Mouse (Mus musculus) v-Abl transformed pro-B cells (cell line): ENCODE data around the gene Lrrc74a.

Source experiments
- in situ Hi-C, 2 experiments: fragments of 400-800 bp; cut with MboI; formaldehyde crosslinking; loops; one replicate each; pipeline ENCODE4 v1.15.1; 2025; ENCODE audit not compliant: unreplicated experiment in 2 of 2

Gene Lrrc74a

GRCm38 (mm10) chr12:86779206-86779989 lies 45.2 kb downstream of the Lrrc74a start:
- in situ Hi-C loops: loop anchor here in 1 of 2 experiments (10.0 kb wide), 1 partner anchor 145 kb away; no protein-coding TSS in a partner anchor

GRCm38 (mm10) chr12:86781654-86782202 lies 47.6 kb downstream of the Lrrc74a start:
- in situ Hi-C loops: no loop called here

- in situ Hi-C loops: no loop called here
Observed at GRCm38 (mm10) chr12:86786149-86787019, 52.2 kb downstream of the Lrrc74a start.

- in situ Hi-C loops: no loop called here
Observed at GRCm38 (mm10) chr12:86787020-86787553, 52.9 kb downstream of the Lrrc74a start.

- in situ Hi-C loops: loop anchor here in 1 of 2 experiments (5.0 kb wide), 1 partner anchor 117 kb away; no protein-coding TSS in a partner anchor
Observed at GRCm38 (mm10) chr12:86790100-86790848, 56.1 kb downstream of the Lrrc74a start.

GRCm38 (mm10) chr12:86790849-86791127 lies 56.6 kb downstream of the Lrrc74a start:
- in situ Hi-C loops: loop anchor here in 1 of 2 experiments (5.0 kb wide), 1 partner anchor 117 kb away; no protein-coding TSS in a partner anchor

- in situ Hi-C loops: loop anchor here in 1 of 2 experiments (5.0 kb wide), 1 partner anchor 115 kb away; no protein-coding TSS in a partner anchor
Observed at GRCm38 (mm10) chr12:86791987-86792386, 57.8 kb downstream of the Lrrc74a start.

- in situ Hi-C loops: loop anchor here in 1 of 2 experiments (5.0 kb wide), 1 partner anchor 113 kb away; no protein-coding TSS in a partner anchor
Observed at GRCm38 (mm10) chr12:86793830-86794229, 59.7 kb downstream of the Lrrc74a start.

GRCm38 (mm10) chr12:86794331-86794730 lies 60.2 kb downstream of the Lrrc74a start:
- in situ Hi-C loops: loop anchor here in 1 of 2 experiments (5.0 kb wide), 1 partner anchor 113 kb away; no protein-coding TSS in a partner anchor

GRCm38 (mm10) chr12:86795076-86795837 lies 61.1 kb downstream of the Lrrc74a start:
- in situ Hi-C loops: loop anchor here in 1 of 2 experiments (5.0 kb wide), 2 partner anchors 37 to 112 kb away; no protein-coding TSS in a partner anchor

- in situ Hi-C loops: loop anchor here in 1 of 2 experiments (5.0 kb wide), 2 partner anchors 36 to 111 kb away; no protein-coding TSS in a partner anchor
Observed at GRCm38 (mm10) chr12:86795838-86796232, 61.7 kb downstream of the Lrrc74a start.

GRCm38 (mm10) chr12:86796351-86796750 lies 62.2 kb downstream of the Lrrc74a start:
- in situ Hi-C loops: loop anchor here in 1 of 2 experiments (5.0 kb wide), 2 partner anchors 36 to 111 kb away; no protein-coding TSS in a partner anchor

GRCm38 (mm10) chr12:86797771-86798170 lies 63.6 kb downstream of the Lrrc74a start:
- in situ Hi-C loops: loop anchor here in 1 of 2 experiments (5.0 kb wide), 2 partner anchors 35 to 110 kb away; no protein-coding TSS in a partner anchor

GRCm38 (mm10) chr12:86798773-86799540 lies 64.8 kb downstream of the Lrrc74a start:
- in situ Hi-C loops: loop anchor here in 1 of 2 experiments (5.0 kb wide), 2 partner anchors 33 to 108 kb away; no protein-coding TSS in a partner anchor

- in situ Hi-C loops: loop anchor here in 1 of 2 experiments (5.0 kb wide), 2 partner anchors 33 to 108 kb away; no protein-coding TSS in a partner anchor
Observed at GRCm38 (mm10) chr12:86799786-86800185, 65.6 kb downstream of the Lrrc74a start.

- in situ Hi-C loops: no loop called here
Observed at GRCm38 (mm10) chr12:86800336-86800735, 66.2 kb downstream of the Lrrc74a start.

GRCm38 (mm10) chr12:86800765-86801147 lies 66.6 kb downstream of the Lrrc74a start:
- in situ Hi-C loops: no loop called here
